Mouse (Mus musculus) MEL (cell line): ENCODE data around the gene Sec11a.

Source experiments
- CTCF ChIP-seq, 3 experiments: IDR thresholded peaks in 2 of 3; conservative IDR thresholded peaks in 1 of 3; 2 replicates each; pipeline ENCODE4 v1.5.1; 2011 to 2012; ENCODE audit warnings: low read length in 3 of 3, low read depth in 2 of 3, mild to moderate bottlenecking in 2 of 3, improper control_type of control experiment in 1 of 3, inconsistent platforms in 1 of 3, mixed read lengths in 1 of 3, moderate library complexity in 1 of 3; ENCODE audit not compliant: control insufficient read depth in 1 of 3, insufficient read depth in 1 of 3, poor library complexity in 1 of 3, severe bottlenecking in 1 of 3
- KAT2A ChIP-seq: conservative IDR thresholded peaks from 2 replicates; pipeline ENCODE4 v1.6.1; 2012; ENCODE audit warnings: low read depth, low read length, improper control_type of control experiment, inconsistent platforms
- MAX ChIP-seq: IDR thresholded peaks from 2 replicates; pipeline ENCODE4 v1.6.1; 2011; ENCODE audit warnings: low read length, improper control_type of control experiment
- POLR2A ChIP-seq, 2 experiments: IDR thresholded peaks; 2 replicates each; pipeline ENCODE4 v1.6.1; 2011 to 2012; ENCODE audit warnings: low read length in 2 of 2, mild to moderate bottlenecking in 2 of 2, control low read depth in 1 of 2, improper control_type of control experiment in 1 of 2, low read depth in 1 of 2, moderate library complexity in 1 of 2; ENCODE audit not compliant: control insufficient read depth in 1 of 2, insufficient read depth in 1 of 2, poor library complexity in 1 of 2
- SMC3 ChIP-seq: IDR thresholded peaks from 2 replicates; pipeline ENCODE4 v1.6.1; 2011; ENCODE audit warnings: low read depth, low read length, improper control_type of control experiment
- UBTF ChIP-seq: IDR thresholded peaks from 2 replicates; pipeline ENCODE4 v1.6.1; 2012; ENCODE audit warnings: low read depth, mild to moderate bottlenecking, inconsistent platforms, low read length, improper control_type of control experiment, moderate library complexity, borderline replicate concordance; ENCODE audit not compliant: insufficient read depth
- ZC3H11A ChIP-seq: IDR thresholded peaks from 2 replicates; pipeline ENCODE4 v1.6.1; 2012; ENCODE audit warnings: low read depth, mild to moderate bottlenecking, inconsistent platforms, low read length, improper control_type of control experiment

GRCm38 (mm10) chr7:80918982-80919646 lies 28.5 kb downstream of the Sec11a start:
- TF ChIP-seq POLR2A (IDR thresholded peaks at IDR 0.05; ENCODE audit: control insufficient read depth in 1 of 2, insufficient read depth in 1 of 2, low read depth in 1 of 2, low read length in 2 of 2, poor library complexity in 1 of 2) (no peak), CTCF (IDR thresholded peaks at IDR 0.05 in 2 of 3, conservative IDR thresholded peaks at IDR 0.05 in 1 of 3; ENCODE audit: control insufficient read depth in 1 of 3, insufficient read depth in 1 of 3, low read depth in 2 of 3, low read length in 3 of 3, poor library complexity in 1 of 3, severe bottlenecking in 1 of 3) (no peak), UBTF (no peak), SMC3 (no peak), MAX (no peak; the same call in none of the 2 replicates), ZC3H11A (no peak), KAT2A (no peak)
